Mouse (Mus musculus) myocyte (in vitro differentiated cells): ENCODE measurements at regions not wholly inside any gene's neighbourhood (a gene's known extent, or its start where the extent isn't known, plus 50 kb on each side); places are given as distances from the start of the nearest gene placed in this dataset.
"Not testable (repeated sequence)": the region's sequence is repeated elsewhere in the genome, so short reads cannot be mapped to it uniquely, and the experiment has no call there.

Source experiments
- H3K27me3 ChIP-seq: one replicate; pipeline ENCODE4 v1.6.1; 2011; ENCODE audit not compliant: control insufficient read depth, insufficient read depth, insufficient read length
- H3K36me3 ChIP-seq: one replicate; pipeline ENCODE4 v1.6.1; 2011; ENCODE audit not compliant: control insufficient read depth, insufficient read depth
- H3K4me2 ChIP-seq: one replicate; pipeline ENCODE4 v1.6.1; 2011; ENCODE audit warnings: low read depth, control low read depth
- H3K4me3 ChIP-seq: one replicate; pipeline ENCODE4 v1.5.1; 2011; ENCODE audit warnings: mild to moderate bottlenecking, control low read depth, moderate library complexity
- H3K79me2 ChIP-seq: one replicate; pipeline ENCODE4 v1.6.1; 2011; ENCODE audit not compliant: control insufficient read depth, insufficient read depth
- H3ac ChIP-seq: one replicate; pipeline ENCODE4 v1.6.1; 2011; ENCODE audit not compliant: control insufficient read depth, insufficient read length
- CEBPB ChIP-seq: IDR thresholded peaks from 2 replicates; pipeline ENCODE4 v1.6.1; 2011; ENCODE audit warnings: mild to moderate bottlenecking, moderate library complexity; ENCODE audit not compliant: poor library complexity, insufficient read depth, severe bottlenecking
- E2F4 ChIP-seq: IDR thresholded peaks from one replicate; pipeline ENCODE4 v1.6.1; 2011; ENCODE audit warnings: mild to moderate bottlenecking, control low read depth, moderate library complexity; ENCODE audit not compliant: insufficient read depth
- MAX ChIP-seq: IDR thresholded peaks from one replicate; pipeline ENCODE4 v1.6.1; 2011; ENCODE audit warnings: low read depth, mild to moderate bottlenecking, control low read depth
- MYOD1 ChIP-seq, 3 experiments: IDR thresholded peaks; one replicate each; pipeline ENCODE4 v1.6.1; 2011; ENCODE audit warnings: control low read depth in 2 of 3, low read depth in 2 of 3, mild to moderate bottlenecking in 2 of 3, moderate library complexity in 1 of 3; ENCODE audit not compliant: insufficient read length in 2 of 3, control insufficient read depth in 1 of 3
- MYOG ChIP-seq, 3 experiments: IDR thresholded peaks; one replicate each; pipeline ENCODE4 v1.6.1; 2011; ENCODE audit warnings: control low read depth in 2 of 3, low read depth in 2 of 3, mild to moderate bottlenecking in 2 of 3; ENCODE audit not compliant: insufficient read length in 2 of 3, control insufficient read depth in 1 of 3, insufficient read depth in 1 of 3
- POLR2A ChIP-seq: IDR thresholded peaks from one replicate; pipeline ENCODE4 v1.6.1; 2011; ENCODE audit warnings: low read depth, mild to moderate bottlenecking, control low read depth, moderate library complexity; ENCODE audit not compliant: insufficient read length
- POLR2AphosphoS2 ChIP-seq: IDR thresholded peaks from one replicate; pipeline ENCODE4 v1.6.1; 2011; ENCODE audit warnings: low read depth, control low read depth; ENCODE audit not compliant: insufficient read length
- REST ChIP-seq: IDR thresholded peaks from one replicate; pipeline ENCODE4 v1.6.1; 2011; ENCODE audit warnings: mild to moderate bottlenecking, control low read depth, moderate library complexity; ENCODE audit not compliant: insufficient read depth, insufficient read length
- SRF ChIP-seq: IDR thresholded peaks from one replicate; pipeline ENCODE4 v1.6.1; 2011; ENCODE audit warnings: low read depth; ENCODE audit not compliant: control insufficient read depth, insufficient read length
- TCF12 ChIP-seq: IDR thresholded peaks from one replicate; pipeline ENCODE4 v1.6.1; 2011; ENCODE audit warnings: mild to moderate bottlenecking, control low read depth; ENCODE audit not compliant: poor library complexity, insufficient read depth, severe bottlenecking
- TCF3 ChIP-seq: IDR thresholded peaks from one replicate; pipeline ENCODE4 v1.6.1; 2011; ENCODE audit warnings: low read depth, control low read depth; ENCODE audit not compliant: insufficient read length
- USF1 ChIP-seq: IDR thresholded peaks from one replicate; pipeline ENCODE4 v1.6.1; 2011; ENCODE audit warnings: low read depth, mild to moderate bottlenecking, control low read depth, moderate library complexity

DNA sequence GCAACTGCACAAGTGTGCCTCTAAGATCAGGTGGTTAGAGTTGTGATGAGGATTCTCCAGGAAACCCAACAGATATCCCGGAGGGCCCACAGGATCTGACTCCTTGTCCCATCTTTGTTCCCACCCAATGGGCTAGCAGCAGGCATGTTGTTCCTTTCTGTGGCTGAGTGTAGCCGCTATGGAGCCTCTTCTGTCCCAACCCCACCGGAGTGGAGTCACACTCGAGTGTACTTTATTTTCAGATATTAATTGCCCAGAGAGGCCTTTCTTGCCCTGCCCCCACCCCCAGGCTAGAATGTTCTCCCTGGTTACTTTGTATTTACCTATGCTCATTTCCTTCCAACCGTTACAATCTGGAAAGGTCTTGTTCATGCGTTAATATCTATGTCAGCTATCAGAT lies 70.4 kb upstream of the Anapc15-ps start:
- Histone ChIP-seq H3K79me2 (no peaks in the 10 kb centered on the region), H3K4me2 (no peak overlapping the region)
- TF ChIP-seq CEBPB, result no peak
- TF ChIP-seq SRF, result no peak
- TF ChIP-seq POLR2AphosphoS2, result no peak
- TF ChIP-seq POLR2A, result no peak
- TF ChIP-seq TCF12, result no peak
- no peak for TF ChIP-seq USF1
- TF ChIP-seq MAX, result no peak
- no peak for TF ChIP-seq MYOD1 (IDR thresholded peaks at IDR 0.05; ENCODE audit: control insufficient read depth in 1 of 3, insufficient read length in 2 of 3, low read depth in 2 of 3)
- TF ChIP-seq E2F4, result no peak
- no peak for TF ChIP-seq TCF3
- no peak for TF ChIP-seq REST
- no peak for TF ChIP-seq MYOG (IDR thresholded peaks at IDR 0.05; ENCODE audit: control insufficient read depth in 1 of 3, insufficient read depth in 1 of 3, insufficient read length in 2 of 3, low read depth in 2 of 3)

DNA sequence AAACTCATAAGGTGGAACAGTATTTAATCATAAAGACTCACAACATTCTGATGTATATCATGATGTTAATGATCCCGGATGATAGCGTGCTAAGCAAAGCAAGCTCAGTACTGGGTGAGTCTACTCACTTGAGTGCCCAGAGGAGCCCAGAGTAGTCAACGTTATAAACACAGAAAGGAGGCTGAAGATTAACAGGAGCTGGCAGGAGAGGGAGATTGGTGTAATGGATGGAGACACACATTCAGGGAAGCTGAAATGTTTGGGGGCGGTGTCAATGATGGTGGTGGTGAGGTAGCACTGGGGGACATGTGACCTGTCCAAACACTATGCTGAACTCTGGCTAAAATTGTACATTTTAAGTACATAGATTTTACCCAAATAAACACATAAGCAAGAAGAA lies 66.2 kb upstream of the Anapc15-ps start:
- TF ChIP-seq TCF12, result no peak
- no peak for TF ChIP-seq MYOG (IDR thresholded peaks at IDR 0.05; ENCODE audit: control insufficient read depth in 1 of 3, insufficient read depth in 1 of 3, insufficient read length in 2 of 3, low read depth in 2 of 3)
- TF ChIP-seq SRF, result no peak
- no peak for TF ChIP-seq REST
- no peak for TF ChIP-seq USF1
- TF ChIP-seq MYOD1 (IDR thresholded peaks at IDR 0.05; ENCODE audit: control insufficient read depth in 1 of 3, insufficient read length in 2 of 3, low read depth in 2 of 3), result no peak
- no peak for TF ChIP-seq CEBPB
- no peak for TF ChIP-seq POLR2AphosphoS2
- no peak for TF ChIP-seq TCF3
- TF ChIP-seq E2F4, result no peak
- TF ChIP-seq POLR2A, result no peak
- no peak for TF ChIP-seq MAX
- Histone ChIP-seq H3K27me3 (no peaks in the 10 kb centered on the region), H3K4me3 (no peak overlapping the region), H3K36me3 (no peaks in the 10 kb centered on the region), H3K79me2 (no peaks in the 10 kb centered on the region), H3K4me2 (no peak overlapping the region), H3ac (no peak overlapping the region)

More for the DNA sequence above, 70.4 kb upstream of the Anapc15-ps start:
- H3K4me3 ChIP-seq, result no peak overlapping the region
- H3K36me3 ChIP-seq, result no peaks in the 10 kb centered on the region
- no peaks in the 10 kb centered on the region for H3K27me3 ChIP-seq
- no peak overlapping the region for H3ac ChIP-seq

DNA sequence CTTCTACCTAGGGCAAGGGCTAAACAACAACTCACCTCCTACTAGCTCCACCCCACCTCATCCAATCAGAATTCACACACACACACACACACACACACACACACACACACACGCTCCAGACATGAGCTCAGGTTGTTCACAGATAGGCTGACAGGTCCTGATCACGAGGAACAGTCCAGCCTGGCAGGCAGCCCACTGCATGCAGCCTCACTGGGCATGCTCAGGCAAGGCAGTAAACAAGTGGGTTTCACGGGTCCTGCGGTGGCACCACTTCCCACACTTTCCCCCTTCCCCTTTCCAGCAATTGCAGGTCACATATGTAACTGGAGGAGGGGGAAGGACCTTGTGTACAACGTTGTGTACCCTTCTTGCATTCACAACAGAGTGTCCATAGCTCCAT lies 63.5 kb upstream of the Anapc15-ps start:
- not testable (repeated sequence) for H3K36me3 ChIP-seq, H3K4me3 ChIP-seq, H3K4me2 ChIP-seq, H3ac ChIP-seq, H3K79me2 ChIP-seq, H3K27me3 ChIP-seq

DNA sequence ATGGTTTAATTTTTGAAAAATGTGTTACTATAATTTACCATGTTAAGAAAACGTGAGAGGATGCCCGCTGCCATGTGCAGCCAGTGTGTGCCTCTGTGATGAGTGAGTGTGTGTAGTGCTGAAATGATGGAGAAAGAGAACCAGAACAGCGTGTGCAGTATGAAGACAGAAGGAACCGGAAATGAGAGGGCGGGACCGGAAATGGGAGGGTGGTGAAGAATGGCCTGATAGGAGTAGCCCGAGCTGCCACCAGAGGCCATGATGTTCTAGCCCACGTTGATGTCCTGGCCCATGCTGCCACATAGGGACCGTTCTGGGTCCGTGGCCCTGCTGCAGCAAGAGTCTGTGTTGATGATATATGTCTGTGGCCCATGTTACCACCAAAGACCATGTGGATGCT lies 57.8 kb upstream of the Anapc15-ps start:
- Histone ChIP-seq H3K4me2 (no peak overlapping the region), H3ac (no peak overlapping the region), H3K79me2 (no peaks in the 10 kb centered on the region), H3K4me3 (no peak overlapping the region), H3K36me3 (no peaks in the 10 kb centered on the region), H3K27me3 (no peaks in the 10 kb centered on the region)
- no peak for TF ChIP-seq TCF3
- TF ChIP-seq MYOD1 (IDR thresholded peaks at IDR 0.05; ENCODE audit: control insufficient read depth in 1 of 3, insufficient read length in 2 of 3, low read depth in 2 of 3), result no peak
- TF ChIP-seq CEBPB, result no peak
- TF ChIP-seq POLR2A, result no peak
- TF ChIP-seq POLR2AphosphoS2, result no peak
- no peak for TF ChIP-seq MAX
- TF ChIP-seq E2F4, result no peak
- no peak for TF ChIP-seq USF1
- no peak for TF ChIP-seq TCF12
- no peak for TF ChIP-seq REST
- no peak for TF ChIP-seq SRF
- no peak for TF ChIP-seq MYOG (IDR thresholded peaks at IDR 0.05; ENCODE audit: control insufficient read depth in 1 of 3, insufficient read depth in 1 of 3, insufficient read length in 2 of 3, low read depth in 2 of 3)

GRCm38 (mm10) chr10:95729890-95730289 lies 56.6 kb upstream of the Anapc15-ps start:
- Histone ChIP-seq H3K4me3 (no peak overlapping the region), H3ac (no peak overlapping the region), H3K79me2 (no peaks in the 10 kb centered on the region), H3K27me3 (no peaks in the 10 kb centered on the region), H3K4me2 (no peak overlapping the region), H3K36me3 (no peaks in the 10 kb centered on the region)
- no peak for TF ChIP-seq POLR2A
